Mouse (Mus musculus): ENCODE measurements at regions not wholly inside any gene's neighbourhood (a gene's known extent, or its start where the extent isn't known, plus 50 kb on each side); places are given as distances from the start of the nearest gene placed in this dataset.

GRCm38 (mm10) chr3:101163160-101163990 lies 53.3 kb upstream of the Ptgfrn start:
- intact Hi-C loops (cut with DNase I), result loop anchor here (2.0 to 5.0 kb wide), 4 partner anchors 53 to 166 kb away; partner anchors contain the start of gene Ptgfrn
- no peak for DNase-seq

DNA sequence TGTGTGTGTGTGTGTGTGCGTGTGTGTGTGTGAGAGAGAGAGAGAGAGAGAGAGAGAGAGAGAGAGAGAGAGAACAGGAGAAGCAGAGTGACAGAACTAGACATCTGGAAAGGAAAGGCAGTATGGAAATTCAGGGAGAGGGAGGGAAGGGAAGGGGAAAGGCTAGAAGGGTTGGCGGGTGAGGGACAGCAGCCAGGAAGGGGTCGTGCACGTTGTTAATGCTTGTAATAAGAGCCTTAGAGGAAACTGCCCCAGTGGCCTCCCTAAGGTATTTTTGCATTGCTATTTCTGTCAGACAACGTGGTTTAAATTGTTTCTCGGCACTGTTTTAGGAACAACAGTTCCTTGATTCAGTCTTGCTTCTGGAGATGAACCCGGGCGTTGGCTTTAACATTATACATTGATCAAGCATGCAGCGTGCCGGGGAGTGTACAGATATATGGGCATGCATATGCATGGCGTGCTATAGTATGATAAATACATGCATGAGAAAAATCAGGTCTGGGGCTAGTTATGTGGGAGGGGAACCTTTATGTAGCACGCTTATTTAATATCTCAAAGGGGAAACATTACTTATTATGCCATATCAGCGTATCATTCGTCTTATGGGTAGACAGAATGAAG lies 52.6 kb upstream of the Ptgfrn start:
- DNase-seq, result no peak
- intact Hi-C loops (cut with DNase I), result loop anchor here (1.0 to 5.0 kb wide), 5 partner anchors 52 to 188 kb away; partner anchors contain the start of gene Ptgfrn

- intact Hi-C loops (cut with DNase I), result loop anchor here (1.0 to 5.0 kb wide), 5 partner anchors 51 to 188 kb away; partner anchors contain the start of gene Ptgfrn
- DNase-seq, result peak; percentile 63 to 75
These were observed 52.0 kb upstream of the Ptgfrn start for GRCm38 (mm10) chr3:101161941-101162531.

DNA sequence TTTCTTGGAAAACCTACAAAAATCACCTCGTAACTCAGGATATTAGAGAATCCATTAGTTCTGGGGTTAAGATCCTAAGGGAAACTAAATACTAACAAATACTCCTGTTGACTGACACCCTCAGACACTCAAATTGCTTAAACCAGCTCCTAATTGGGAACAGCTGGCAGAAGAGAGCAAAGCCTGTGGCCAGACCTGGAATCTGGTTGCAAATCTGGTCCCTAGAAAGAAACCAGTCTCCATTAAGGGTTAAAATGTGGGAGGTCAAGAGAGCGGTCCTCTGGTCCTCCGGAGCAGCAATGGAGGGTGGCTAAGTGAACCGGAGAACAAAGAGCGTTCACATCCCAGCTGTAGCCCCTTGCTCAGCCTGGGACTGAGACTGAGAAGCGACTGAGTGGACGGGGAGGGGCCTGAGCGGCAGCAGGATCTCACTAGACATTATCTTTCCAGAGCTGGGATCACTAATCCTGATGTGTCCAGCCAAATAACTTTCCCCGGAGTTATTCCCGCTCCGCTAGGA lies 51.4 kb upstream of the Ptgfrn start:
- intact Hi-C loops (cut with DNase I), result loop anchor here (5.0 kb wide), 1 partner anchor 164 kb away; no protein-coding TSS in a partner anchor
- no peak for DNase-seq
